Mouse (Mus musculus): ENCODE results near the gene Nav2.

DNA sequence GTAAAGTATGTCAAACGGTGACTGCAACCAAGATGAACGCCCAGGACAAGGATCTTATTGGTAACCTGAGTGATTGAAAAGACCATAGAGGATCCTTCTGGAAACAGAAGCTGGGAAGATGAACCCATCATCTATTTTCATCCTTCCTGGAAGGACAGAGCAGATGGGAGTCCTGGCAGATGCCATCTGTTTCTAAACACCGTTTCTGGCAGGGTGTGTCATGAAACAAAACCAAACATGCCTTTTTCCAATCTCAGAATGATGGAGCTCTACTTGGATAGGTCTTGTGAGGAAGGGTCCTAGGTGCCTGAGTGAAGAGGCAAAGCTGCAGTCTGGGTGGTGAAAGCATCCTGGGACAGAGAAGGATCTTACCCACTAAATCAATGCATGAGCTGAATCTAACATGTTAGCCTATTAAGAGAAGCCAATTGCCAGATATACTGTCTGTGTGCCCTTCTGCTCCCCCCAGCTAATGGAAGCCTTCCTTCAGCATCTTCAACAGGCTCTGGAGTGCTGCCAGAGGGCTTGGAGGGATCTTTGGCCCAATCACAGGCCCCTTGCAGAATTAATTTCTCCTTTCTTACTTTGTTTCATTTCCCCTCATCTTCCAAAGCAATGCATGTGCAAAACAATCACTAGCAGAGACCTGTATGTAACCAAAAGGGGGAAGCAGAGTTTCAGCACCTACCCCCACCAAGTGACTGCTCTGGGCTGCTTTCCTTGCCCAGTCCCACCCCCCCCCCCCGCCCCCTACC, 281.9 kb downstream of the Nav2 start:
- TF ChIP-seq CTCF (IDR thresholded peaks at IDR 0.05; ENCODE audit: low read depth, low read length) (no peak), GATA1 (IDR thresholded peaks at IDR 0.05; ENCODE audit: borderline replicate concordance, low read length) (no peak)
